ENCODE assay signal across 18 mouse cellular contexts in genomic region chr19:47233087-47233486, GRCm38 (mm10). TPM values are rescaled to one million over a fixed set of nuclear protein-coding genes. Genes with fewer than 3 reads are reported as not detected.
"Had no signal": no experiment of that assay in that cellular context is flagged by ENCODE, and none has a peak within 500 bp of the region (broad histone marks: within the 10 kb centered on the region; RNA-seq: fewer than 3 reads in every experiment).

No protein-coding gene starts in this region.

- ATAC-seq: liver, embryonic 12.5 days; midbrain, embryonic 15.5 days had no signal

- H3K9ac ChIP-seq: limb, embryonic 15.5 days; liver, embryonic 12.5 days; lung, embryonic 14.5 days; midbrain, embryonic 15.5 days; neural tube, embryonic 13.5 days had no signal

- H3K36me3 ChIP-seq: limb, embryonic 15.5 days; liver, embryonic 12.5 days; midbrain, embryonic 15.5 days; neural tube, embryonic 13.5 days had no signal

- H3K4me3 ChIP-seq: limb, embryonic 15.5 days; liver, embryonic 12.5 days; megakaryocyte, embryonic 14.5 days; midbrain, embryonic 15.5 days; neural tube, embryonic 13.5 days had no signal

- H3K27me3 ChIP-seq: limb, embryonic 15.5 days; midbrain, embryonic 15.5 days; neural tube, embryonic 13.5 days had no signal

- H3K27ac ChIP-seq: limb, embryonic 15.5 days; liver, embryonic 12.5 days; macrophage; midbrain, embryonic 15.5 days; neural tube, embryonic 13.5 days had no signal

- DNase-seq: kidney, postnatal 36 days; layer of hippocampus, adult 9-11 months; layer of hippocampus, postnatal 36 days; lung, embryonic 14.5 days; lung, postnatal 10 days; retina, postnatal 1 day; right cerebral cortex, postnatal 4 days; spleen, adult 18-20 months; thymus, adult 18-20 months; thymus, postnatal 14 days had no signal

- H3K4me2 ChIP-seq: limb, embryonic 15.5 days; liver, embryonic 12.5 days; lung, embryonic 14.5 days; midbrain, embryonic 11.5 days; midbrain, embryonic 15.5 days; neural tube, embryonic 13.5 days had no signal

- H3K9me3 ChIP-seq: limb, embryonic 15.5 days; liver, embryonic 12.5 days; megakaryocyte, embryonic 14.5 days; midbrain, embryonic 15.5 days; neural tube, embryonic 13.5 days had no signal

RNA-seq across cellular contexts. Expression of gene Neurl1a, which starts 54.5 kb away (rescaled TPM):
- total RNA-seq: monocyte, adult 5-6 weeks had no signal
